Mouse (Mus musculus) embryonic facial prominence, embryonic 11.5 days (tissue): ENCODE results near the gene Gm28047. TPM values are rescaled to one million over a fixed set of nuclear protein-coding genes. Genes with fewer than 3 reads are reported as not detected.

Experiments used
- ATAC-seq: fragments of 200-750 bp; cut with Nextera tagmentation; replicated peaks from 2 replicates; pipeline ENCODE4 v1.8.0; 2017; ENCODE audit warnings: low read depth; ENCODE audit not compliant: insufficient number of reproducible peaks, low FRiP score, low TSS enrichment
- DNase-seq: peaks from one replicate; pipeline ENCODE4 v3.0.0-alpha.2; 2015; ENCODE audit warnings: low spot score
- H3K27ac ChIP-seq: fragments of 300-500 bp; sonication (generic); replicated peaks from 2 replicates; pipeline ENCODE4 v1.5.1; 2014; ENCODE audit warnings: mild to moderate bottlenecking, low read depth, low read length, control low read depth
- H3K27me3 ChIP-seq: fragments of 300-500 bp; sonication (generic); 2 replicates; pipeline ENCODE4 v1.6.1; 2014; ENCODE audit warnings: mild to moderate bottlenecking, low read length, moderate library complexity, mixed read lengths; ENCODE audit not compliant: control insufficient read depth, insufficient read depth
- H3K36me3 ChIP-seq: fragments of 300-500 bp; sonication (generic); replicated peaks from 2 replicates; pipeline ENCODE4 v1.6.1; 2014; ENCODE audit warnings: low read depth, mild to moderate bottlenecking, low read length, moderate library complexity, mixed read lengths; ENCODE audit not compliant: control insufficient read depth, insufficient read depth
- H3K4me1 ChIP-seq: fragments of 300-500 bp; sonication (generic); 2 replicates; pipeline ENCODE4 v1.6.1; 2014; ENCODE audit warnings: low read length, mixed read lengths; ENCODE audit not compliant: control insufficient read depth, insufficient read depth
- H3K4me2 ChIP-seq: fragments of 300-500 bp; sonication (generic); 2 replicates; pipeline ENCODE4 v1.6.1; 2014; ENCODE audit warnings: low read depth, mild to moderate bottlenecking, control low read depth, low read length, moderate library complexity
- H3K4me3 ChIP-seq: fragments of 300-500 bp; sonication (generic); 2 replicates; pipeline ENCODE4 v1.5.1; 2014; ENCODE audit warnings: low read depth, low read length, control low read depth
- H3K9ac ChIP-seq: fragments of 300-500 bp; sonication (generic); replicated peaks from 2 replicates; pipeline ENCODE4 v1.6.1; 2014; ENCODE audit warnings: mild to moderate bottlenecking, control low read depth, low read length
- H3K9me3 ChIP-seq: fragments of 300-500 bp; sonication (generic); replicated peaks from 2 replicates; pipeline ENCODE4 v1.6.1; 2016; ENCODE audit warnings: mild to moderate bottlenecking, low read length, inconsistent platforms, mixed read lengths; ENCODE audit not compliant: control insufficient read depth
- WGBS: fragments of 180-500 bp; shearing (Covaris S2); extraction: QIAGEN DNeasy Blood & Tissue Kit; methylation state at CpG from one replicate; pipeline ENCODE4 v1.1.7; 2014; 5-methylcytosine and 5-hydroxymethylcytosine counted together
- polyA plus RNA-seq: library from polyadenylated mRNA; unstranded; fragments of >200 nt; fragmentation: Nextera tagmentation; extraction: Ambion mirVana; gene quantifications from 2 replicates; pipeline ENCODE4 v1.2.1, GENCODE M21; 2014

Gm28047 gene
- polyA plus RNA-seq, result 0.20 and 0.21 TPM in 2 replicates

DNA sequence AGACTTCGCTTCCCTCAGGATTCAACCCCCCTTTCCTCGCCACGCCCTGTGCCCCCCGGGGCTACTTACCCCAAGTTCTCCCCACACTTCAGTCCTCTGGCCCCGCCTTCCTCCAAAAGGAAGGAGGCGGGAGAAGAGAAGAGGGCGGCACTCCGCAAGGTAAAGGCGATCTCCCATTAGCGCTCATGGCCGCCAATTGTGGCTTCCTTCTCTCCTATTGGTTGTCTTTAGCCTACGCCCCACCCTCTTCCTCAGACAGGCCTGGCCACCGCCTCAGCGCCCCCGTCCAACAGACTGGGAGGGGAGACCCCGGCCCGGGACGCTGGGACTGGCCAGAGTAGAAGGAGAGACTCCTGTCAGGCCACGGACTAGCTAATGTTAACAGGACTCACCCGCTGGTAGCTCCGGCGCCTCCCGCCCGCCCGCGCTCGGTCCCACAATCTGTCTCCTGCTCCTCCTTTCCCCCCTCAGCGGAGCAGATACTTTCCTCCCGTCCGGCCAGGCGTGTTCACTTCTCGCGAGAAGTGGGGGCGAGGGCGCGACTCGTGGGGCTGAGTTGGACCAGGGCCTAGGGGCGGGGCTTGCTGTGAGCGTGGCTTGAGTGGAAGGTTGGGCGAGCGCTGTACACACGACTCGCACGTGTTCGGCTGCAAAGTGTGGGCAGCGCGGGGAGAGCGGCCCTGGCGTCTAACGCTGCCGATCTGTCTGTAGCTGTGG is at the start of gene Gm28047, which contains the start of gene Atf7:
Gene Gm28047 (minus strand): TSS at position 98 of the 717 bp plus-strand sequence.
Gene Atf7 (minus strand): TSS at position 495 of the 717 bp plus-strand sequence.
- WGBS, result under 1% methylated on average over 41 of the region's 51 CpGs
- ATAC-seq (peak; percentile 99), DNase-seq (peak; percentile 99)
- peak within 1 kb of the TSS; percentile 86 for H3K9ac ChIP-seq
- no peaks in the 10 kb centered on the region for H3K9me3 ChIP-seq
- peak within 1 kb of the TSS; percentile 96 for H3K27ac ChIP-seq
- H3K36me3 ChIP-seq, result no peaks in the 10 kb centered on the region
- peak within 1 kb of the TSS; percentile 76 for H3K4me2 ChIP-seq
- H3K27me3 ChIP-seq, result no peaks in the 10 kb centered on the region
- peak within 1 kb of the TSS; percentile 69 for H3K4me3 ChIP-seq
- no peaks in the 10 kb centered on the region for H3K4me1 ChIP-seq

DNA sequence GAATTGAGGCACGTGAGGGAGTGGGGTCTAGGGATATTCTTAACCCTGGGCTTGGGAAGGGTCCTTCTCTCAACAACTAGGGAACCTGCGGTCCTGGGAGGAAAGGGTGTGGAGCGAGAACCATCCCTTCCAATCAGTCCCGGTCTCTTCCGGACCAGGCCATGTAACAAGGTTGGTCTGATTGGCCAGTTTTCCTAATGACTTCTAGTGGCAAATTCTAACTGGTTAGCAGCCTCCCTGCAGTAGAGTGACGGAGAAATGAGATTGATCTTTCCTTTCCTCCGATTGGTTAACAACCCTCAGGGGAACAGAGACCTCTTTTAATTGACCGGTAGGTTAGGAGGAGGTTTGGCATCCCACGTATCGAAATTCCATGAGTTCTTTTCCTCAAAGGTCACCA is 48.7 kb upstream of the Gm28047 start:
- H3K4me2 ChIP-seq, result peak overlapping the region; percentile 8
- DNase-seq (peak; percentile 83), ATAC-seq (peak; percentile 58; the same call in 1 of the 2 replicates)
- H3K27ac ChIP-seq, result peak overlapping the region; percentile 64
- H3K27me3 ChIP-seq, result no peaks in the 10 kb centered on the region
- no peaks in the 10 kb centered on the region for H3K36me3 ChIP-seq
- H3K4me1 ChIP-seq, result no peaks in the 10 kb centered on the region
- 3% methylated on average over 10 of the region's 10 CpGs for WGBS
- no peak overlapping the region for H3K9ac ChIP-seq
- no peak overlapping the region for H3K4me3 ChIP-seq
- H3K9me3 ChIP-seq, result no peaks in the 10 kb centered on the region

- H3K4me2 ChIP-seq, result peak within 1 kb of the TSS; percentile 72
- ATAC-seq (0 out of 2 replicates have a peak, but pooled peaks have one; percentile 7), DNase-seq (peak; percentile 73)
- peak within 1 kb of the TSS; percentile 90 for H3K9ac ChIP-seq
- peak within 1 kb of the TSS; percentile 43 for H3K4me3 ChIP-seq
- no peaks in the 10 kb centered on the region for H3K36me3 ChIP-seq
- H3K9me3 ChIP-seq, result no peaks in the 10 kb centered on the region
- 3% methylated on average over 37 of the region's 37 CpGs for WGBS
- no peaks in the 10 kb centered on the region for H3K27me3 ChIP-seq
- peak within 1 kb of the TSS; percentile 99 for H3K27ac ChIP-seq
- no peaks in the 10 kb centered on the region for H3K4me1 ChIP-seq
Measured at GRCm38 (mm10) chr15:102672215-102673071, 47.6 kb upstream of the Gm28047 start, which contains the start of gene Atp5g2. TSS of gene Atp5g2 (minus strand) at chr15:102672352.

- ATAC-seq (peak; percentile 69), DNase-seq (peak; percentile 87)
- Histone ChIP-seq H3K4me2 (peak overlapping the region; percentile 72), H3K27me3 (no peaks in the 10 kb centered on the region), H3K4me3 (peak overlapping the region; percentile 43), H3K9me3 (no peaks in the 10 kb centered on the region), H3K4me1 (no peaks in the 10 kb centered on the region), H3K36me3 (peaks cover 2% of the 10 kb centered on the region), H3K9ac (peak overlapping the region; percentile 90), H3K27ac (peak overlapping the region; percentile 99)
- WGBS, result under 1% methylated on average over 31 of the region's 34 CpGs
Measured at GRCm38 (mm10) chr15:102671721-102672214, 46.9 kb upstream of the Gm28047 start.

DNA sequence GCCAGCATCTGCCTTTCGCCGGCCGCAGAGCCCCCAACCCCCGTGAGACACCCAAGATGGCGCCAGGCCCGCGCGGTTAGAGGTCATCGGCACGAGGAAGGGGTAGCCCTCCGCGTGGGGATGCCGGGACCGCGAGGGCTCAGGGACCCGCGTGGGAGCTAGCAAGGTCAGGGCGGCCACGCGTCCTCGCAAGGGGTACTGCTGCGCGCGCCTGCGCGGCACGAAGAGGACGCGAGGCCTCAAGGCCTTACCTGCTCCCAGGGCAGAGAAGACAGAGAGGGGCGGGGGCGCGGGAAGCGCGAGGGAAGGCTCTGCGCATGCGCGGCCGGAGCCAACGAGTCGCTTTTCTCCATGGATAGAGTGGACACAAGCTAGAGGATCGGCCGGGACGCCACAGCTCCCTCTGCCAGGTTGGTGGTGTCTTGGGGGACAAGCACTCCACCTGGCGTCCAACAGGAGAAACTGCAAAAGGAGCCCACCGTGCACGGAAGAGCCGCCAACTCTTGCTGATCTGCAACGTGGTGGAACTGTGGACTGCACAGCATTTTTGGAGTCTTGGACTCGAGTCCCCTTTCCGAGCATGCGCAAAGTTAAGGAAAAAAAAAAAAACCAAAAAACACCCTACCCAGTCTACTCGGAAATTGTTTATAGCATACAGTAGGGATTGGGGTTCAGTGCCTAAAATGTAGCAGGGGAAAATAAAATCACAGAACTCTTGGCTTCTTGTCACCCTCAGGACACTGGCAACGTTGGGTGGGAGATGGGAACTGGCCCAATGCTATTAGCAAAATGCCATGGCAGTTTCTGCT is 46.1 kb upstream of the Gm28047 start:
- WGBS, result under 1% methylated on average over 53 of the region's 53 CpGs
- Histone ChIP-seq H3K9me3 (no peaks in the 10 kb centered on the region), H3K36me3 (peaks cover 6% of the 10 kb centered on the region), H3K27me3 (no peaks in the 10 kb centered on the region), H3K4me1 (no peaks in the 10 kb centered on the region), H3K4me3 (peak overlapping the region; percentile 75), H3K4me2 (peak overlapping the region; percentile 80), H3K9ac (peak overlapping the region; percentile 99), H3K27ac (peak overlapping the region; percentile 99)
- DNase-seq, result peak; percentile 99
- peak; percentile 91 for ATAC-seq

- no peaks in the 10 kb centered on the region for H3K4me1 ChIP-seq
- no peak for DNase-seq
- no peaks in the 10 kb centered on the region for H3K9me3 ChIP-seq
- peak overlapping the region; percentile 99 for H3K9ac ChIP-seq
- H3K4me3 ChIP-seq, result peak overlapping the region; percentile 75
- peak overlapping the region; percentile 80 for H3K4me2 ChIP-seq
- peak overlapping the region; percentile 99 for H3K27ac ChIP-seq
- no peak for ATAC-seq
- H3K27me3 ChIP-seq, result no peaks in the 10 kb centered on the region
- H3K36me3 ChIP-seq, result peaks cover 6% of the 10 kb centered on the region
- 18% methylated on average over 6 of the region's 6 CpGs for WGBS
Measured at GRCm38 (mm10) chr15:102670281-102670680, 45.4 kb upstream of the Gm28047 start.

GRCm38 (mm10) chr15:102669571-102669970 is 44.7 kb upstream of the Gm28047 start:
- Histone ChIP-seq H3K27me3 (no peaks in the 10 kb centered on the region), H3K9me3 (no peaks in the 10 kb centered on the region), H3K27ac (no peak overlapping the region), H3K36me3 (peaks cover 6% of the 10 kb centered on the region), H3K4me1 (no peaks in the 10 kb centered on the region), H3K9ac (no peak overlapping the region), H3K4me2 (no peak overlapping the region), H3K4me3 (no peak overlapping the region)
- DNase-seq, result no peak
- 87% methylated on average over 8 of the region's 8 CpGs for WGBS
- no peak for ATAC-seq
